Mouse (Mus musculus) cerebellum, adult 9-11 months (tissue): ENCODE data around the gene Vmn1r228.

Source experiments
- DNase-seq: peaks from one replicate; pipeline ENCODE4 v3.0.0; 2022

Vmn1r228 gene

GRCm38 (mm10) chr17:20786057-20786456 lies at the start of gene Vmn1r228:
Gene Vmn1r228, minus strand, starts transcription at chr17:20786157.
- no peak for DNase-seq

- no peak for DNase-seq
Observed at GRCm38 (mm10) chr17:20811255-20811654, 25.3 kb upstream of the Vmn1r228 start, which contains the start of gene Vmn1r229. Gene Vmn1r229, plus strand, starts transcription at chr17:20811555.

GRCm38 (mm10) chr17:20729543-20729942 lies 56.4 kb downstream of the Vmn1r228 start, which contains the start of gene Vmn1r227:
Gene Vmn1r227, plus strand, starts transcription at chr17:20729843.
- DNase-seq = no peak
